Mouse (Mus musculus) G1E (cell line): ENCODE results near the gene C3. TPM values are rescaled to one million over a fixed set of nuclear protein-coding genes. Genes with fewer than 3 reads are reported as not detected.

Experiments
- ATAC-seq: 2 replicates; pipeline ENCODE4 v1.8.0; 2016; ENCODE audit warnings: mild to moderate bottlenecking; ENCODE audit not compliant: insufficient number of reproducible peaks, poor library complexity, low FRiP score, severe bottlenecking; ENCODE audit errors: extremely low read depth
- DNase-seq: peaks from one replicate; pipeline ENCODE4 v3.0.0; 2012; ENCODE audit warnings: low spot score
- H3K27me3 ChIP-seq: 2 replicates; pipeline ENCODE4 v1.6.1; 2012; ENCODE audit warnings: mild to moderate bottlenecking, low read length, inconsistent platforms; ENCODE audit not compliant: insufficient read depth
- H3K36me3 ChIP-seq: replicated peaks from 2 replicates; pipeline ENCODE3; 2012; ENCODE audit warnings: mild to moderate bottlenecking, inconsistent platforms
- H3K4me1 ChIP-seq: 2 replicates; pipeline ENCODE4 v1.6.1; 2012; ENCODE audit warnings: low read depth, low read length, inconsistent platforms, mixed read lengths; ENCODE audit not compliant: insufficient read depth
- H3K4me3 ChIP-seq: 2 replicates; pipeline ENCODE4 v1.5.1; 2012; ENCODE audit warnings: low read depth, mild to moderate bottlenecking, inconsistent platforms, low read length, moderate library complexity, mixed read lengths
- H3K9me3 ChIP-seq: replicated peaks from 2 replicates; pipeline ENCODE4 v1.6.1; 2012; ENCODE audit warnings: inconsistent platforms
- CTCF ChIP-seq: IDR thresholded peaks from 2 replicates; pipeline ENCODE4 v1.5.1; 2012; ENCODE audit warnings: low read depth, low read length, inconsistent platforms, mixed read lengths
- GATA1 ChIP-seq: IDR thresholded peaks from 2 replicates; pipeline ENCODE4 v1.6.1; 2012; ENCODE audit warnings: borderline replicate concordance, low read length, inconsistent platforms, mixed read lengths
- GATA2 ChIP-seq: IDR thresholded peaks from 2 replicates; pipeline ENCODE4 v1.6.1; 2012; ENCODE audit warnings: low read depth, low read length, inconsistent platforms, borderline replicate concordance
- POLR2AphosphoS5 ChIP-seq: IDR thresholded peaks from 2 replicates; pipeline ENCODE4 v1.6.1; 2012; ENCODE audit warnings: low read depth, low read length, inconsistent platforms; ENCODE audit not compliant: insufficient replicate concordance
- TAL1 ChIP-seq: conservative IDR thresholded peaks from 2 replicates; pipeline ENCODE4 v1.6.1; 2012; ENCODE audit warnings: low read depth, low read length, inconsistent platforms, mixed read lengths
- polyA plus RNA-seq: library from polyadenylated mRNA; stranded (reverse); fragments of >175 nt; gene quantifications from 2 replicates; pipeline ENCODE4 v1.2.3, GENCODE M21; 2012
- total RNA-seq, 2 experiments: library from RNA; stranded (forward) in 1 of 2; stranded (reverse) in 1 of 2; fragments of 200-1000 nt in 1 of 2; fragments of >200 nt in 1 of 2; fragmentation: Nextera tagmentation in 1 of 2; gene quantifications; 2 replicates each; pipeline ENCODE4 v1.2.3; 2014 to 2017

C3 gene
- total and polyA plus RNA-seq, 3 experiments = 0.04 to 0.27 TPM; not detected in 1

DNA sequence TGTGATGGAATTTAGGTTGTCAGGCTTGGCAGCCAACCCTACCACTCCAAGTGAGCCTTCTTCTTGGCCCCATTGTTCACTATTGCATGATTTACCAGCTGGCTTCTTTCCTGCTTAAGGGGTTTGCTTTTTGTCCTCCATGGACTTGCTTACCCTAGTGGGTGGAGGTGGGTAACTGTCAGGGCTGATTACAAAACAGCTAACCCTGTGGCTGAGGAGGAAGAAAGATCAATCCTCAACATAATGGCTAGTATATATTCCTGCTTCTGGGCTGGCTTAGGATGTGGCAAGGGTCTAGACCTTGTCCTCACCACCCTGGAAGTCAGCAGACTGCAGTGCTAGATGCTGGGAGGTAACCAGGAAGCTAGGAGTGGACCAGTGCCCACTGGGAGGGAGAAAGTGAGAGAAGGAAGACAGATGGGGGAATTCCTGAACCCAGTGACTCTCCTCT lies 3.4 kb upstream of the C3 start:
- TF ChIP-seq CTCF = no peak
- no peak for TF ChIP-seq POLR2AphosphoS5
- no peak for TF ChIP-seq GATA1
- TF ChIP-seq GATA2 = no peak
- no peak for TF ChIP-seq TAL1
- Histone ChIP-seq H3K27me3 (peaks cover 44% of the 10 kb centered on the region), H3K9me3 (no peaks in the 10 kb centered on the region), H3K36me3 (peaks cover 26% of the 10 kb centered on the region), H3K4me1 (peaks cover 3% of the 10 kb centered on the region), H3K4me3 (no peak overlapping the region)
- DNase-seq (no peak), ATAC-seq (no peak)

DNA sequence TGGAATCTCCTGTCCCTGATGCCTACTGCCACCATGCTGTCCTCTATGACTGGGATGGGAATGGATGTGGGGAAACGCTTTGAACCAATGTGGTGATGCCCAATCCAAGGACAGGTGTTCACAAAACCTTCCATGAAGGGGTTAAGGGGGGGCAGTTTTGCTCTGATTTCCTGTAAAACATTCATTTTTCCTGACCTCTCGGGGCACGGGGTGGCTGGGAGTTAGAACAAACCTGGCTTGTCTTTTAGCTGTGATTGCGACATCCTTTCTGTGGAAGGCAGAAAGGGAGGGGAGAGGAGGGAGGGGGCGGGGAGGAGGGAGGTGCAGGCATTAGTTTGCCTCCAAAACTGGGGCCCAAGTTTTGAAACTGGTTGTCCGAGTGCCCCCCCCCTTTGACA lies 2.8 kb upstream of the C3 start:
- peaks cover 20% of the 10 kb centered on the region for H3K36me3 ChIP-seq
- no peak for ATAC-seq
- DNase-seq = no peak
- peaks cover 50% of the 10 kb centered on the region for H3K27me3 ChIP-seq
- peaks cover 3% of the 10 kb centered on the region for H3K4me1 ChIP-seq
- no peaks in the 10 kb centered on the region for H3K9me3 ChIP-seq
- no peak overlapping the region for H3K4me3 ChIP-seq
- no peak for TF ChIP-seq TAL1
- no peak for TF ChIP-seq CTCF
- TF ChIP-seq GATA1 = no peak
- TF ChIP-seq GATA2 = no peak
- TF ChIP-seq POLR2AphosphoS5 = no peak

GRCm38 (mm10) chr17:57229851-57230727 lies 2.2 kb upstream of the C3 start:
- Histone ChIP-seq H3K4me1 (peaks cover 3% of the 10 kb centered on the region), H3K36me3 (peaks cover 14% of the 10 kb centered on the region), H3K4me3 (no peak overlapping the region), H3K27me3 (peaks cover 54% of the 10 kb centered on the region), H3K9me3 (no peaks in the 10 kb centered on the region)
- no peak for ATAC-seq
- TF ChIP-seq GATA1 = no peak
- TF ChIP-seq TAL1 = no peak
- TF ChIP-seq CTCF = no peak
- TF ChIP-seq GATA2 = no peak
- no peak for TF ChIP-seq POLR2AphosphoS5
- no peak for DNase-seq

DNA sequence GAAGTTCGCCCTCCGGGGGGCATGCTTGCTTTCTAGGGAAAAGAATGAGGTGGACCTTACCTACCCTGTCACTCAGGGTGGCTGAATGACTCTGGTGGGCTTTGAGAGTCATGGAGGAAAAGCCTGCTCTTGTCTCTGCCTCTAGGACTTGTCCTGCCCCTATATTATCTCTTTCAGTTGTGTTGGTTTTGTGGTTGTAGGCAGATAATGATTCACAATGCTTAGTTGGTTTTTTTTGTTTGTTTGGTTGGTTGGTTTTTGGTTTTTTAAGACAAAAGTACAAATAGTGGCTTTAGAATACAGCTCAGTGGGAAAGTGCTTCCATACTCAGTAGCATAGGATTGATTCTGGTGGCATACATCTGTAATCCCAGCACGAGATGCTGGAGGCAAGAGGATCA lies 937 bp upstream of the C3 start:
- Histone ChIP-seq H3K36me3 (peaks cover 2% of the 10 kb centered on the region), H3K9me3 (no peaks in the 10 kb centered on the region), H3K4me1 (peaks cover 11% of the 10 kb centered on the region), H3K27me3 (peaks cover 65% of the 10 kb centered on the region), H3K4me3 (no peak overlapping the region)
- ATAC-seq (no peak), DNase-seq (no peak)
- TF ChIP-seq POLR2AphosphoS5 = no peak
- no peak for TF ChIP-seq GATA2
- TF ChIP-seq CTCF = no peak
- no peak for TF ChIP-seq TAL1
- no peak for TF ChIP-seq GATA1

- peaks cover 25% of the 10 kb centered on the region for H3K4me1 ChIP-seq
- TF ChIP-seq POLR2AphosphoS5 (no peak), GATA1 (no peak), GATA2 (no peak), TAL1 (no peak), CTCF (no peak)
- DNase-seq (no peak), ATAC-seq (no peak)
- H3K4me3 ChIP-seq = no peak overlapping the region
- no peaks in the 10 kb centered on the region for H3K36me3 ChIP-seq
- H3K9me3 ChIP-seq = no peaks in the 10 kb centered on the region
- peaks cover 76% of the 10 kb centered on the region for H3K27me3 ChIP-seq
Observed at GRCm38 (mm10) chr17:57227468-57227867, 468 bp downstream of the C3 start.

- TF ChIP-seq GATA1 (no peak), POLR2AphosphoS5 (no peak)
- Histone ChIP-seq H3K4me3 (no peak overlapping the region), H3K9me3 (no peaks in the 10 kb centered on the region), H3K36me3 (no peaks in the 10 kb centered on the region), H3K4me1 (peaks cover 41% of the 10 kb centered on the region), H3K27me3 (peaks cover 71% of the 10 kb centered on the region)
- no peak for DNase-seq
- no peak for ATAC-seq
Observed at GRCm38 (mm10) chr17:57223313-57223712, 4.6 kb downstream of the C3 start.
